Mouse (Mus musculus) layer of hippocampus, adult 11-12 months (tissue): ENCODE measurements around the gene Exoc6b.
A peak's percentile ranks its signal among the peaks of the same experiment; 100 is the strongest.

Experiments used
- DNase-seq: peaks from one replicate; pipeline ENCODE4 v3.0.0; 2022; ENCODE audit warnings: low spot score

Gene Exoc6b

DNA sequence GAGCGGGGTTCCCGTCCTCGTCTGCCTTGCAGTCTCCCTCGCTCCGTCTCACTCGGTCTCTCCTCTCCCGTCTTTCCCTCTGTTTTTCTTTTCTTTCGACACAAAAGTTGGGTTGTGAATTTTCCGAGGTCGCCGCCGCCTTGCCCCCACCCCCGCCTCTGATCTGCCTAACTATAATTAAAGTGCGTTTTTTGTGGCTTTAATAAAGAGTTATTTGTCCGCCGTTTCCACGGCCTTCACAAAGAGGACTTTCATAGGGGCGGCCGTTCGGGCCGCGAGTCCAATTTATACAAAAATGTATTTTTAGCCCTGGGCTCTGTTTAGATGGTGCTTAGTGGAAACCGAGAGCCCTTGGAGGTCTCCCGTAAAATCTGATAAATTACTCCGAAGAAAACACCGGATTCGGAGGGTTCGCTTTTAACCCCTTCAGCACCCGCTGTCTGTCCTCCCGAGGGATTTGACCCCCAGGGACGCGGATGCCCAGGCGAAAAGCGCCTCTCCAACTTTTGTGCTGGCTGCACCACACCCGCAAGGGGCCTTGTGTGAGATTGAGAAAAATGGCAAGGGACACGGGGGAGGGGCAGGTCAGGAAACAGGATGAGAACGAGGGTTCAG lies 483.5 kb downstream of the Exoc6b start:
- no peak for DNase-seq

- DNase-seq = no peak
These were observed 484.3 kb downstream of the Exoc6b start for GRCm38 (mm10) chr6:84584783-84585685.

DNA sequence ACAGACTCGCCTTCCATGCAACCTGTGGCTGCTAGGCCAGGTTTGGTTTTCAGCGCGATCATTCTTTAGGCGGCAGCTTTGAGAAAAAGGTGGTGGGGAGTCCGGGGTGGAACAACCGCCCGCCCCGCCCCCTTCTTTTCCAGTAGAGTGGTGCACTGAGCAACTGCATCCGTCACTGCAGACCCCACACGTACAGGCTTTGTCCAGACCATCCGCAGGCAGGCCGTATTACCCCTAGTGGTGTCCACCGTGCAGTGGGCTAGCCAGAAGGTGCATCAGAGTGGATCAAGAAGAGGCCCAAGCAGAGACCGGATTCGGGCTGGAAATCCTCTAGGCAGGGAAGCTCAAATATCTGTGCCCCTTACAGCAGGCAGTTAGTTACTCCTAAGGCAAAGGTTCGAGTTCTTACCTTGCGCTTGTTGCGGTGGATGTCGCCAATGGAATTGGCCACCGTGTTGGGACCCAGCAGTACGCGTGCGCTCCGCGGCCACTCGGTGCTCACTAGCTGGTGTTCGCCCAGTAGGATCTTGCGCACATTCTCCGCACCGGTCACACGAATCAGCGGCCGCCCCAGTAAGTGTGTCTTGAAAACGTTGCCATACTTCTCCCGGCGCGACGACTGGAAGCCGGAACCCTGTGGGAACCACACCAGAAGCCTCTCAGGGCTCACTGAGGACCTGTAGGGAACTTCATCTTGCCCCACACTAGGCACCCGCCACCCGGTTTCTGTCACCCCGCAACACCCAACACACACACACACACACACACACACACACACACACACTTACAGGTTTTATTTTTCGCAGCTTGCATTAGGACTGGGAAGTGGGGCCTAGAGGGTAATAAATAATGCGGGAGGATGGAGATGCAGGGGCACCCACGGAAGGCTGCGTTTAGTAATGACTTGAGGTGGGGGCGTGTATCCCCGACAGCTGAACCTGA lies 485.2 kb downstream of the Exoc6b start:
- no peak for DNase-seq

- peak; percentile 52 for DNase-seq
These were observed 485.9 kb downstream of the Exoc6b start for GRCm38 (mm10) chr6:84583371-84583770.

DNA sequence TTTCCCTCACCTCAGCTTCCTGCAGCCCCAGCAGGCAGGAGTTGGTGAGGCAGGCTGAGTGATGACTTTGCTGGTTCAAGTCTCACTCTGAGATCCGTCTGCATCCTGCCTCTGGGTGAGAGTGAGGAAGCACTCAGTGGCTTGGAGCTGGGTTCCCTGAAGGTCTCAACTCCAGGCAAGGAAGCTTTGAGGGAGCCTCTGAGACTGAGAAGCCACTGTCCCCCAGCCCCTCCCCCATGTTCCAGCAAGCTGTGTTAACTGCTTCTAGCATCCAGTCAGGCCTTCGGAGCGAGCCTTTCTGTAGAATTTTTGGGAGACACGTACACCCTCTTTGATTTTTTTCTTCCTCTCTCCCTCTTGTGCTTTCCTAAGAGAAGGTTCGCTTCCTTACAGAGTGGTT lies 486.5 kb downstream of the Exoc6b start:
- no peak for DNase-seq

- no peak for DNase-seq
These were observed 487.4 kb downstream of the Exoc6b start for GRCm38 (mm10) chr6:84581833-84582445.

DNA sequence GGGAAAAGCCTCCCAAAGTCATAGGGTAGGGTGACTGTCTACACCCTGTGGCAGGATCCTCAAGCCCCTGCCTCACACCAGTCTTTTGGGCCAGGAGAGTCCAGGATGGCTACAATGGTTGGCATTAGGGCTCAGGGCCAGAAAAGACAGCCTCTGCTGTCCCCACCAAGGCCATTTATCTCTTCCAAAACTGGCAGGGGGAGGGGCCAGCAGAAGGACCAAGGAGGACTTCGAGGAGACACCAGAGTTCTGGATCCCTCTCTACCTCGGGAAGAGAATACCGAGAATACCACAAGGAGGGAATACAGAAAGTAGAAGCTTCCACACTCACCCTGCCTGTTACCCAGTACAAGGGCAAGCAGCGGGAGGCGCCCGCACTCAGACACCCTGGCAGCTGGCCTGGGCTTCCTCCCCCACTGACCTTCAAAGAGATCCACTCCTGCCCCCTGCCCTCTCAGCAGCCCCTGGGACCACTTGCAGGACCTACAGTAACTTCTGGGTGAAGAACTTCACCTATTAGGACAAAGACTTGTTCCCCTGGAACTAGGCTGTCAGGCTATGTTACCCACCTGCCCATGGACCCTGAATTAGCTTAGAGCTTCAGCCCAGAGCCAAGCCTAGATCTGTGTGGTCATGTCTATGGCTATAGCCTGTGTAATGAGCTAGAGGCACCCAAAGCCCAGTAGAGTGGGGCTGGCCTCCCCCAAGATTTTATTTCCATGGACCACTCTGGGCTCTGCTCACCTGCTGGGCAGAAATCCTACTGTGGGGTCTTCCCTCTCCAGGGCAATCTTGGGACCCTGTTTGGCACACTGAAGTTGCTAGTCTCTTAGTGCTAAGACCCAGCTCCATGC lies 488.1 kb downstream of the Exoc6b start:
- no peak for DNase-seq

DNA sequence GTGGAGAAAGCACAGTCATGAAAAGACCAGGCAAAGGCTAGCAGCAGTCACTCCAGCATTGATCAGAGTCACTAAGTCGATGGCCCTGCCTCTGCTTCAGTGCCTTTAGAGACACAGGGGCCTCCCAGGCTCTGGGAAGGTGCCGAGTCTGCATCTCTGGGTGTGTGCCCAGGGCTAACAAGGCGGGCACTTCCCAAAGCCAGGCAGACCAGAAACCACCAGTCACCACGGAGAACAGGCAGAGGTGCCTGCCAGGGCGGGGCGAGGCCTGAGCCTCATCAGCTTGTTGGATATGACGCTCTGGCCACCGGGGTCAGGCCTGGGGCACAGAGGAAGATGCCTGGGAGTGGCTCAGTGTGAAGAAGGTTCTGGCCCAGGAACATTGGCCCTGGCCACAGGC lies 489.8 kb downstream of the Exoc6b start:
- DNase-seq = no peak

GRCm38 (mm10) chr6:84578928-84579327 lies 490.4 kb downstream of the Exoc6b start:
- no peak for DNase-seq

DNA sequence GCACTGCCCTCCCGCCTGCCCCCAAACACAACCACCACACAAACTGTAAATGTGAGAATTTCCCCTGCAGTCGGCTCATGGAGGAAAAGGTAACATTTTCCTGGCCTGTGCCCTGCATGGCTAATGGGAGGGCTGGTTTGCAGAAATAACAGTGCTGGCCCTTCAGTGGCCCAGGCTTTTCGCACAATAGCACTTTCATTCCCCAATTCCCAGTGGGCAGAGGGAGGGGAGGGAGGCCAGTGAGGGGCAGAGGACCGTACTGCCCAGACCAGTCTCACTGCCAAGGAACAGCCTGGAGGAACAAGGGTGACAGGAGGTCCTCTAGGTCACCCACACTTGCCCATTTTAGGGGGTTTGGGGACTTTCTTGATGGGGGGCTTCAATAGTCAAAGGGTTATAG lies 491.4 kb downstream of the Exoc6b start:
- DNase-seq = no peak

- no peak for DNase-seq
These were observed 495.2 kb downstream of the Exoc6b start for GRCm38 (mm10) chr6:84573905-84574660.

DNA sequence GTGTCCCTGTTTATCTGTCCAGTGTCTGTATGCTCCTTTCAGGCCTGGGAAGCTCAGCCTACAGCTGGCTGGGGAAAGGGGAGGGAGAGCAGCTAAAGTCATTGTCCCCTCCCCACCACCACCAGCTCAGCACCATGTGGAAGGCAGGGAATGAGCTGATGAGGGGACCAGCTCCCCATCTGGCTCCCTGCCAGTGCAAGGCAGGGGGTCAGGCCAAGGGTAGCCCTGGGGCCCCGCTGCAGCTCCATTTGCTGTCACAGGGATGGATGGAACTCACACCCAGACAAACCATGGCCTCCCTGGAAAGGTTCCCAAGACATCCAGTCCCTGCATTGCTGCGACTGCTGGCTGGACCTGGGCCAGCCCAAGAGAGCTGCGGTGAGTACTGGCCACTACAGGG lies 499.3 kb downstream of the Exoc6b start:
- no peak for DNase-seq

GRCm38 (mm10) chr6:84569590-84569989 lies 499.7 kb downstream of the Exoc6b start:
- DNase-seq = no peak

DNA sequence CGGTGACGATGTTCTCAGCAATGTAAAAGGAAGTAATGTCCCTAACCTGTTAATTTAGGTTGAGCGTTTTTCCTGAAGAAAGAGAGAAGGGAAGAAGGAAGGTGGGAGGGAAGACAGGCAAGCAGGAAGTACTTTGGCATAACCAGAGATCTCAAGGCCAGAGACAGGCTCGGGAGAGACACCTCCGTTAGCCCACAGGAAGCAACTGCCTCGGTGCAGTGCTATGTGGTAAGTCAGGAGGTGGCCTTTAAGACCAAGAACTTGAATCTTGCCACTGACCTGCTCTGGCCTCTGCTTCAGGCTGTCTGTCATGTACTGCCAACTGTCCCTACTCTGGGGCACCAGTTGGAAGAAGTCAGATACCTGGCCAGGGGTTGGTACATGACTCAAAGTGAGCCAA lies 500.4 kb downstream of the Exoc6b start:
- DNase-seq = no peak
